Mouse (Mus musculus): ENCODE data around the gene Fam24b. TPM values are rescaled to one million over a fixed set of nuclear protein-coding genes. Genes with fewer than 3 reads are reported as not detected.

The Fam24b gene
- total and polyA plus RNA-seq, 3 experiments = 0.21 TPM; not detected in 2

- Histone ChIP-seq H3K27me3 (replicated peaks) (peaks cover 7% of the 10 kb centered on the region), H3K27ac (ENCODE audit: insufficient read depth, low read depth) (peak within 1 kb of the TSS; percentile 34; the same call in 1 of the 2 replicates), H3K4me3 (replicated peaks in 1 of 3; ENCODE audit: low read depth in 2 of 3, low read length in 2 of 3, poor library complexity in 1 of 3) (peak within 1 kb of the TSS; percentile 61 to 88 (median 79)), H3K4me2 (ENCODE audit: insufficient read depth, low read depth, poor library complexity, severe bottlenecking) (peak within 1 kb of the TSS; percentile 55), H3K36me3 (replicated peaks in 1 of 2; ENCODE audit: control insufficient read depth in 1 of 2, insufficient read depth in 1 of 2, low read length in 1 of 2) (peaks cover 0 to 16% of the 10 kb centered on the region in 2 experiments), H3K9me3 (replicated peaks; ENCODE audit: low read length) (no peaks in the 10 kb centered on the region), H3K4me1 (ENCODE audit: control insufficient read depth in 1 of 2, insufficient read depth in 2 of 2) (peaks cover 2 to 15% of the 10 kb centered on the region in 2 experiments; a peak in 3 of 4 replicates), H3K79me2 (replicated peaks; ENCODE audit: control insufficient read depth, extremely low read depth, insufficient read depth, poor library complexity, severe bottlenecking) (no peaks in the 10 kb centered on the region), H3K9ac (ENCODE audit: insufficient read depth, low read depth) (peak within 1 kb of the TSS; percentile 70)
- peak; percentile 64 for TF ChIP-seq HCFC1 (IDR thresholded peaks at IDR 0.05; ENCODE audit: low read depth, low read length)
- no peak for TF ChIP-seq GABPA (IDR thresholded peaks at IDR 0.05; ENCODE audit: insufficient replicate concordance, low read depth, low read length)
- peak; percentile 59 for TF ChIP-seq MXI1 (IDR thresholded peaks at IDR 0.05; ENCODE audit: low read depth, low read length)
- peak; percentile 92 for TF ChIP-seq NELFE (IDR thresholded peaks at IDR 0.05; ENCODE audit: low read depth, low read length)
- TF ChIP-seq JUND (conservative IDR thresholded peaks at IDR 0.05; ENCODE audit: low read depth, low read length) = no peak
- TF ChIP-seq MEF2A (IDR thresholded peaks at IDR 0.05; ENCODE audit: borderline replicate concordance, low read depth, low read length) = no peak
- peak; percentile 19 to 80; a peak in 2 of 4 replicates for TF ChIP-seq CTCF (conservative IDR thresholded peaks at IDR 0.05 in 1 of 2, IDR thresholded peaks at IDR 0.05 in 1 of 2; ENCODE audit: low read depth in 2 of 2, low read length in 2 of 2)
- peak; percentile 58 for TF ChIP-seq SMC3 (IDR thresholded peaks at IDR 0.05; ENCODE audit: low read depth, low read length)
- TF ChIP-seq TBP (conservative IDR thresholded peaks at IDR 0.05; ENCODE audit: low read depth, low read length) = peak; percentile 54; the same call in 1 of the 2 replicates
- no peak for TF ChIP-seq IRF4 (IDR thresholded peaks at IDR 0.05; ENCODE audit: low read depth, low read length)
- TF ChIP-seq USF2 (conservative IDR thresholded peaks at IDR 0.05; ENCODE audit: low read depth, low read length) = no peak
- no peak for TF ChIP-seq CHD1 (IDR thresholded peaks at IDR 0.05; ENCODE audit: low read depth, low read length)
- TF ChIP-seq MAFK (IDR thresholded peaks at IDR 0.05; ENCODE audit: insufficient replicate concordance, low read length) = no peak
- no peak for TF ChIP-seq ZC3H11A (IDR thresholded peaks at IDR 0.05; ENCODE audit: low read depth, low read length)
- no peak for TF ChIP-seq MAX (IDR thresholded peaks at IDR 0.05; ENCODE audit: low read length)
- peak; percentile 97 for TF ChIP-seq NRF1 (IDR thresholded peaks at IDR 0.05; ENCODE audit: low read depth, low read length)
- TF ChIP-seq ETS1 (conservative IDR thresholded peaks at IDR 0.05; ENCODE audit: low read depth, low read length) = no peak
- TF ChIP-seq E2F4 (IDR thresholded peaks at IDR 0.05; ENCODE audit: insufficient replicate concordance, low read depth, low read length) = no peak
- no peak; the same call in 1 of the 2 replicates for TF ChIP-seq POLR2AphosphoS2 (IDR thresholded peaks at IDR 0.05; ENCODE audit: low read depth, low read length)
- no peak for TF ChIP-seq KAT2A (IDR thresholded peaks at IDR 0.05; ENCODE audit: insufficient replicate concordance, low read length)
- TF ChIP-seq MAZ (IDR thresholded peaks at IDR 0.05; ENCODE audit: low read depth, low read length) = no peak
- peak; percentile 79; the same call in 1 of the 2 replicates for TF ChIP-seq TCF12 (IDR thresholded peaks at IDR 0.05; ENCODE audit: low read depth, low read length)
- peak; percentile 90 for TF ChIP-seq UBTF (IDR thresholded peaks at IDR 0.05; ENCODE audit: low read depth, low read length)
- TF ChIP-seq SIN3A (IDR thresholded peaks at IDR 0.05; ENCODE audit: low read length) = no peak
- TF ChIP-seq ZMIZ1 (IDR thresholded peaks at IDR 0.05; ENCODE audit: low read depth, low read length) = peak; percentile 67; the same call in 1 of the 2 replicates
- TF ChIP-seq PAX5 (IDR thresholded peaks at IDR 0.05; ENCODE audit: low read length) = no peak
- peak; percentile 16; the same call in 1 of the 2 replicates for TF ChIP-seq MYC (IDR thresholded peaks at IDR 0.05; ENCODE audit: low read depth, low read length)
- TF ChIP-seq RAD21 (IDR thresholded peaks at IDR 0.05; ENCODE audit: low read depth, low read length) = no peak; the same call in 1 of the 2 replicates
- no peak for TF ChIP-seq RCOR1 (conservative IDR thresholded peaks at IDR 0.05; ENCODE audit: low read depth, low read length)
- TF ChIP-seq POLR2A (IDR thresholded peaks at IDR 0.05; ENCODE audit: low read depth, low read length) = peak; percentile 95
- no peak for TF ChIP-seq EP300 (IDR thresholded peaks at IDR 0.05; ENCODE audit: low read length)
- no peak for TF ChIP-seq ZKSCAN1 (IDR thresholded peaks at IDR 0.05; ENCODE audit: borderline replicate concordance, low read depth, low read length)
- no peak for TF ChIP-seq CHD2 (IDR thresholded peaks at IDR 0.05; ENCODE audit: low read length)
- TF ChIP-seq JUN (IDR thresholded peaks at IDR 0.05; ENCODE audit: insufficient read depth, low read depth, low read length) = no peak
- TF ChIP-seq BHLHE40 (IDR thresholded peaks at IDR 0.05; ENCODE audit: low read depth, low read length) = peak; percentile 46; the same call in 1 of the 2 replicates
- TF ChIP-seq ELF1 (IDR thresholded peaks at IDR 0.05; ENCODE audit: low read depth, low read length) = 0 out of 2 replicates have a peak, but pooled peaks have one; percentile 29
- no peak for TF ChIP-seq USF1 (IDR thresholded peaks at IDR 0.05; ENCODE audit: low read depth, low read length)
- no peak for TF ChIP-seq ZNF384 (IDR thresholded peaks at IDR 0.05; ENCODE audit: low read depth, low read length)
- in situ Hi-C loops (cut with MboI; ENCODE audit: low pct_ligation_motif_present, low pct_unique_long_range_greater_than_20kb, low sequenced_read_pairs) (no loop called here), dilution Hi-C loops (cut with MboI; ENCODE audit: extremely low pct_ligation_motif_present, extremely low pct_unique_long_range_greater_than_20kb, low sequenced_read_pairs) (no loop called here)
- peak; percentile 83 for DNase-seq (ENCODE audit: extremely low read depth)
These were observed 41.5 kb upstream of the Fam24b start, which contains the start of gene Pstk for GRCm38 (mm10) chr7:131370648-131371469. Gene Pstk (plus strand): TSS chr7:131371141.
